Mouse (Mus musculus) heart, adult 2 months (tissue): Measurements from ENCODE around the gene Rgr. TPM values are rescaled to one million over a fixed set of nuclear protein-coding genes. Genes with fewer than 3 reads are reported as not detected.
A peak's percentile ranks its signal among the peaks of the same experiment; 100 is the strongest.

Experiments
- DNase-seq, 2 experiments: peaks; one replicate each; pipeline ENCODE4 v3.0.0; 2021
- H3K27ac ChIP-seq: fragments of 200-600 bp; 2 replicates; pipeline ENCODE4 v1.8.1; 2022
- H3K27me3 ChIP-seq: fragments of 200-500 bp; 2 replicates; pipeline ENCODE4 v1.6.1; 2012; ENCODE audit warnings: mild to moderate bottlenecking, low read length, inconsistent platforms, mixed read lengths; ENCODE audit not compliant: control insufficient read depth, insufficient read depth
- H3K36me3 ChIP-seq: fragments of 200-500 bp; 2 replicates; pipeline ENCODE4 v1.6.1; 2012; ENCODE audit warnings: low read length, inconsistent platforms; ENCODE audit not compliant: control insufficient read depth, insufficient read depth
- H3K4me1 ChIP-seq: fragments of 200-500 bp; 2 replicates; pipeline ENCODE4 v1.6.1; 2011; ENCODE audit warnings: low read length; ENCODE audit not compliant: control insufficient read depth, insufficient read depth
- H3K4me3 ChIP-seq: fragments of 200-600 bp; 2 replicates; pipeline ENCODE4 v1.8.1; 2022
- H3K79me2 ChIP-seq: fragments of 200-500 bp; replicated peaks from 2 replicates; pipeline ENCODE4 v1.6.1; 2012; ENCODE audit warnings: mild to moderate bottlenecking, inconsistent platforms, low read length, moderate library complexity, mixed read lengths; ENCODE audit not compliant: control insufficient read depth, insufficient read depth
- H3K9ac ChIP-seq: fragments of 200-500 bp; 2 replicates; pipeline ENCODE4 v1.6.1; 2012; ENCODE audit warnings: low read depth, mild to moderate bottlenecking, control low read depth, inconsistent platforms, low read length, mixed read lengths
- CTCF ChIP-seq: fragments of 200-600 bp; IDR thresholded peaks from 2 replicates; pipeline ENCODE4 v1.8.1; 2022; ENCODE audit warnings: antibody characterized with exemption, mild to moderate bottlenecking, moderate library complexity
- EP300 ChIP-seq: fragments of 200-500 bp; IDR thresholded peaks from 2 replicates; pipeline ENCODE4 v1.6.1; 2011; ENCODE audit warnings: low read depth, low read length, control low read depth; ENCODE audit not compliant: insufficient read depth
- POLR2A ChIP-seq: fragments of 200-500 bp; IDR thresholded peaks from 2 replicates; pipeline ENCODE4 v1.6.1; 2011; ENCODE audit warnings: mild to moderate bottlenecking, low read depth, low read length, control low read depth; ENCODE audit not compliant: insufficient read depth
- WGBS: fragments of 180-500 bp; shearing (Covaris S2); methylation state at CpG from one replicate; pipeline ENCODE4 v1.1.7; 2018; 5-methylcytosine and 5-hydroxymethylcytosine counted together
- intact Hi-C: fragments of 180-260 bp; cut with DNase I; formaldehyde crosslinking; loops from one replicate; pipeline ENCODE4 v1.15.1; 2025
- polyA plus RNA-seq: library from polyadenylated mRNA; depleted of rRNA; stranded (reverse); fragments of >200 nt; gene quantifications from 2 replicates; pipeline ENCODE4 v1.2.3, GENCODE M21; 2012; rRNA removed
- total RNA-seq, 2 experiments: library from RNA; stranded (reverse); gene quantifications; 2 replicates each; pipeline ENCODE4 v1.2.3; 2021

Rgr gene
- total and polyA plus RNA-seq, 3 experiments: not detected

DNA sequence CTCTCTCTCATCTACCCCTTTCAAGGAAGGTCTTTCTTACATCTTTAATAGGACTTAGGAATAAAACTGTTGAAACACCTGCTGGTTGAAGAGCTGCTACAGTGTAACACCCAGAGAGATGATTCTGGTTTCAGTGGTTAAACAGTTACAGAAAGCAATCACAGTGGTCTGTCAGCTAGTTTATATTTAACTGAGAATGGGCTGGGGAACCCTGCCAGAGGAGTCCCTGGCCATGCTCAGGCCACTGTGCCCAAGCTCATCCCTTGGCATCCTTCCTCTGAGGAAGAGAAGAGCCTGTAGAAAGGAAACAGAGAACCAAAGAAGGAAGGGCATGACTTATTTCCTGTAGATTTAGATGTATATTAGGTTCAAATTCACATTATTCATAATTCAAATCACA lies 59.0 kb downstream of the Rgr start:
- Histone ChIP-seq H3K4me1 (no peaks in the 10 kb centered on the region), H3K4me3 (no peak overlapping the region), H3K9ac (no peak overlapping the region), H3K36me3 (no peaks in the 10 kb centered on the region), H3K79me2 (no peaks in the 10 kb centered on the region), H3K27ac (no peak overlapping the region), H3K27me3 (no peaks in the 10 kb centered on the region)
- TF ChIP-seq EP300 (no peak), CTCF (no peak), POLR2A (no peak)
- no peak for DNase-seq
- intact Hi-C loops: no loop called here

GRCm38 (mm10) chr14:36985693-36986092 lies 63.1 kb downstream of the Rgr start:
- H3K4me3 ChIP-seq: no peak overlapping the region
- no peaks in the 10 kb centered on the region for H3K79me2 ChIP-seq
- H3K27me3 ChIP-seq: no peaks in the 10 kb centered on the region
- no peaks in the 10 kb centered on the region for H3K4me1 ChIP-seq
- no peak overlapping the region for H3K9ac ChIP-seq
- intact Hi-C loops: no loop called here
- peak in 1 of 2 experiments; percentile 13 for DNase-seq
- no peak for TF ChIP-seq EP300
- TF ChIP-seq POLR2A: no peak
- no peak for TF ChIP-seq CTCF
- no peaks in the 10 kb centered on the region for H3K36me3 ChIP-seq
- H3K27ac ChIP-seq: 0 out of 2 replicates have a peak overlapping the region, but pooled peaks have one; percentile 7
- WGBS: 50% methylated on average over 3 of the region's 3 CpGs

Other genes with a start within 250 kb of the Rgr start
- 100 to 1,000 TPM; 106 to 122 TPM for gene Ccser2, start 80.2 kb downstream of the Rgr start, total RNA-seq
- 63.1 and 107 TPM in 2 replicates for gene Ccser2, start 80.2 kb downstream of the Rgr start, polyA plus RNA-seq
- gene Lrit1, start 5.9 kb upstream of the Rgr start, total RNA-seq: not detected
- not detected in 2 replicates for gene Lrit1, start 5.9 kb upstream of the Rgr start, polyA plus RNA-seq
- gene Lrit2, start 19.0 kb upstream of the Rgr start, total RNA-seq: not detected
- not detected in 2 replicates for gene Lrit2, start 19.0 kb upstream of the Rgr start, polyA plus RNA-seq
- under 1 TPM in 1 of 2 experiments, not detected in 1; 0.08 TPM for gene Cdhr1, start 49.4 kb upstream of the Rgr start, total RNA-seq
- gene Cdhr1, start 49.4 kb upstream of the Rgr start, polyA plus RNA-seq: 0.06 and 0.16 TPM in 2 replicates
- not detected for gene 2610528A11Rik, start 65.1 kb upstream of the Rgr start, total RNA-seq
- 0.27 TPM in 1 of 2 replicates, not detected in the other for gene 2610528A11Rik, start 65.1 kb upstream of the Rgr start, polyA plus RNA-seq
- 100 to 1,000 TPM; 604 to 677 TPM for gene Ghitm, start 86.3 kb upstream of the Rgr start, total RNA-seq
- 328 and 496 TPM in 2 replicates for gene Ghitm, start 86.3 kb upstream of the Rgr start, polyA plus RNA-seq